Mouse (Mus musculus) liver, embryonic 14.5 days (tissue): ENCODE results near the gene Baiap2l2.

Source experiments
- CTCF ChIP-seq: IDR thresholded peaks from 2 replicates; pipeline ENCODE4 v1.5.1; 2016; ENCODE audit warnings: antibody characterized with exemption, low read depth, control low read depth
- EP300 ChIP-seq: IDR thresholded peaks from 2 replicates; pipeline ENCODE4 v1.6.1; 2016; ENCODE audit warnings: antibody characterized with exemption, low read depth

GRCm38 (mm10) chr15:79238036-79238435, 47.3 kb downstream of the Baiap2l2 start:
- TF ChIP-seq CTCF (no peak), EP300 (no peak)
